Comparison of ENCODE assay signal across 11 mouse cellular contexts in genomic region chr10:3997851-3998426, GRCm38 (mm10).
"Had no signal": no experiment of that assay in that cellular context is flagged by ENCODE, and none has a peak within 500 bp of the region (broad histone marks: within the 10 kb centered on the region; RNA-seq: fewer than 3 reads in every experiment).

No protein-coding gene starts in this region.

- H3K9me3 ChIP-seq: limb, embryonic 12.5 days; liver, embryonic 13.5 days; midbrain, embryonic 13.5 days had no signal

- H3K4me3 ChIP-seq: layer of hippocampus, adult 2 months; limb, embryonic 12.5 days; liver, embryonic 13.5 days; midbrain, embryonic 13.5 days had no signal

- H3K27ac ChIP-seq: layer of hippocampus, adult 2 months; limb, embryonic 12.5 days; liver, embryonic 13.5 days; midbrain, embryonic 13.5 days had no signal

- H3K4me2 ChIP-seq: limb, embryonic 12.5 days; liver, embryonic 13.5 days; midbrain, embryonic 13.5 days had no signal

- ATAC-seq: inflammation-experienced regulatory T-cells, adult 6 months; intestine, postnatal 0 days; liver, postnatal 0 days; midbrain, embryonic 13.5 days had no signal

- H3K9ac ChIP-seq: limb, embryonic 12.5 days; liver, embryonic 13.5 days; liver, postnatal 0 days; midbrain, embryonic 13.5 days had no signal

- DNase-seq: kidney, postnatal 25 days; liver; liver, embryonic 13.5 days; liver, postnatal 0 days; right cerebral cortex, postnatal 14 days; thymus, postnatal 4 days had no signal

- H3K27me3 ChIP-seq: limb, embryonic 12.5 days; liver, embryonic 13.5 days; midbrain, embryonic 13.5 days had no signal

- H3K4me1 ChIP-seq: limb, embryonic 12.5 days; midbrain, embryonic 13.5 days had no signal
